Mouse (Mus musculus): ENCODE results near the gene Elfn1.
A peak's percentile ranks its signal among the peaks of the same experiment; 100 is the strongest.

Elfn1 gene

GRCm38 (mm10) chr5:139911506-139911905, 3.8 kb downstream of the Elfn1 start:
- no peak for DNase-seq (ENCODE audit: low spot score)

- no peak for DNase-seq (ENCODE audit: low spot score)
Observed at GRCm38 (mm10) chr5:139912121-139912771, 4.5 kb downstream of the Elfn1 start.

DNA sequence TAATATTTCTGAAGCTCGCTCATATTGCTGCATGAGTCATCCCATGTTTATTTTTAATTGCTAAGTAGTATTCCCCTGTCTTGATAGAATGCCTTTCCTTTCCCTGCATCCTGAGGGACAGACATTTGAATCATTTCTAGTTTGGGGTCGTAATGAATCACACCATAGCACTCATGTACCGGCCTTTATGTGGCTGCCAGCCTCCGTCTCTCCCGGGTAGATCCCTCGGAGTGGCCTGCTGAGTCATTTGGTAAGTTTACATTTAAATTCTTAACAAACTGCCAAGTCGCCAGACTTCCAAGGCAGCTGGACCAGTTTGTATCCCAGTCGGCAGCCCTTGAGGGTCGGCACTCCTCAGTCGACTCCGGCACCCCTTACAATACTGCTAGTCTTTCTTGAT, 13.9 kb downstream of the Elfn1 start:
- no peak for DNase-seq (ENCODE audit: low spot score)

- DNase-seq (ENCODE audit: low spot score): no peak
Observed at GRCm38 (mm10) chr5:139923867-139924266, 16.1 kb downstream of the Elfn1 start.

DNA sequence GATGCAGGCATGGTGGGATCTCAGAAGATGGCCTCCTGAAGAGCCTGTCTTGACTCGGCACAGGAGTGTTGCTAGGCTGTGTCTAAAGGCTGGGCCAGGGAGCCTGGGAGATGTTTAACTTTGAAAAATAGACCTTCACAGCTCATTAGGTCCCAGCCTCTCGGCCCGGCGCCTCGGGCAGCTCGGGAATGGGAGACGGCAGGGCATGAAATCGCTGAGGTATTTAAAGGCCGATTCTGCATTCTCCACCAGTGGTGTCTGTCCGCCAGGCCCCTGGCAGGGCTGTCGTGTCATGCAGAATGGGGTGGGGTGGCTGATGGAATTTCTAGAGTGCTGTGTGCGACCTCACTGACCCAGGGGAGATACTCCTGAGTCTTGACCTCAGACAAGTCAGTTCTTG, 22.4 kb downstream of the Elfn1 start:
- DNase-seq (ENCODE audit: low spot score): no peak

GRCm38 (mm10) chr5:139930927-139931351, 23.2 kb downstream of the Elfn1 start:
- DNase-seq (ENCODE audit: low spot score): no peak

- DNase-seq (ENCODE audit: low spot score): peak; percentile 49
Observed at GRCm38 (mm10) chr5:139931947-139932540, 24.3 kb downstream of the Elfn1 start.

GRCm38 (mm10) chr5:139932595-139933271, 25.0 kb downstream of the Elfn1 start:
- DNase-seq (ENCODE audit: low spot score): peak; percentile 66

DNA sequence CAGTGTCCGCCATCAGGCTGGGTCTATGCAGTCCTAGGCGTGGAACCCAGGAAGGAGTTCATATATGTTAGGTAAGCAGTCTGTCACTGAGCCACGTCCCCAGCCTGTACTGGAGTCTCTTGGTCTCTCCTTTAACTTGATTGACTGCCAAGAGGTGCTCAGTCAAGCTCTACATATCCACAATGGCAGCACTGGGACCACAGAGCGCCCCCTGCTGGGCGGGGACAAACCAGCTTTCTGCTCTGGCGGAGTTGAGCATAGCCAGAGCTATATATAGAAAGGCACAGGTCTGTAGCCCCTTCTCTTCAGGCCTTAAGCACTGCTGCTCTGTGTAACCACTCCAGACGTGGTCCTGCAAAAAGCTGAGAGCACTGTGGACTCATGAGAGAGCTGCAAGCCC, 25.7 kb downstream of the Elfn1 start:
- no peak for DNase-seq (ENCODE audit: low spot score)

DNA sequence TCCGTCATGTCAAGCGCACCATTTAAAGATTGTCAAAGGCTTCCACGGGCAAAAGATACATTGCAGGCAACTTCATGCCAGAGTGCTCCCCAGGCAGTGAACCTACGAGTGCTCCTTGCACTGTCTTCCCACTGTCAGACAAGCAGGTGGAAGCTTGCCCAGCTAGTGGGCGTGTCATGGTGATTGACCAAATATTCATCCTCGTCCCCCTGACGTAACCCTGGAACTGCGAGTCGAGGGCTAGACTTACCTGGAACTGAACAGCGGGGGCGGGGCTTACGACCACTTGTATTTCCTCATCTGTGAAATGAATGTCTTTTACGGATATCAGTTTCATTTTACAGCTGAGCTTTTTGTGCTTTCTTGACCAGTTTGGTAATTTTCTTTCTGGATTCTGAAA, 28.7 kb downstream of the Elfn1 start:
- no peak for DNase-seq (ENCODE audit: low spot score)

DNA sequence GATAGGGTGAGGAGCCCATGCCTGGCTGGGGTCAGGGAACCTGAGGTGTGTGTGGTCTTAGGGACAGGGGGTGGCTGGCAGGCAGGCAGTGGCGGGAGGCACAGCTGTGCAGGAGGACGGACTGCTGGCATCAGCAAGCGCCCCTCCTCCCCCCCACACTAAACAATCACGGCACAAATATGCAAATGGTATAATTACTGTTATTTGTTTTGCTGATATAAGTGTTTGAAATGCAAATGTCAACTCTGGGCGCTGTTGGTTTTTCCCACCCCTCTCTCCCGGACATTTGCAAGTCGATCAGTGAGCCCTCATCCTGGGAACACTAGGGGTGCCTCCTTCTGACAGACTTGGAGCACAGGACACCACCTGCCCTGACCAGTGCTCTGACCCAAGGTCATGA, 37.0 kb downstream of the Elfn1 start:
- no peak for DNase-seq (ENCODE audit: low spot score)

- no peak for DNase-seq (ENCODE audit: low spot score)
Observed at GRCm38 (mm10) chr5:139945715-139946364, 38.1 kb downstream of the Elfn1 start.

DNA sequence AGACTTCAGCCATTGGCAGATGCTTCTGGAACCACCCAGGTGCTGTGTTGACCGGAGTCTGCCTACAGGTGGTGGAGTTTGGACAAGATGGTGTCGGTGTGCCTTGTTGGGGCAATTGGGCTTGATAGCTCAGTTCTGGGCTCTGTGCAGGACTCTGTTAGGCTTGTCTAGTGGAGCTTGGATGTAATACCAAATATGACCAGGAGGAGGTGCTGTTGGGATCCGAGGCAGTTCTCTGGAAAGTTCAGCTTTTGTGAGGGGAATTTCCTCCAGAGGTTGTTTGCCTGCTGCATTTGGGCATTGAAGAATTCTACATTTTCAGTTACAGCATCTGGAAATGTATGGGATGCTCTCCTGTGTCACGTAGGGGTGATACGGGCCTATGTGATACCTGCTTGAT, 39.7 kb downstream of the Elfn1 start:
- DNase-seq (ENCODE audit: low spot score): no peak

GRCm38 (mm10) chr5:139948552-139948951, 40.8 kb downstream of the Elfn1 start:
- no peak for DNase-seq (ENCODE audit: low spot score)

DNA sequence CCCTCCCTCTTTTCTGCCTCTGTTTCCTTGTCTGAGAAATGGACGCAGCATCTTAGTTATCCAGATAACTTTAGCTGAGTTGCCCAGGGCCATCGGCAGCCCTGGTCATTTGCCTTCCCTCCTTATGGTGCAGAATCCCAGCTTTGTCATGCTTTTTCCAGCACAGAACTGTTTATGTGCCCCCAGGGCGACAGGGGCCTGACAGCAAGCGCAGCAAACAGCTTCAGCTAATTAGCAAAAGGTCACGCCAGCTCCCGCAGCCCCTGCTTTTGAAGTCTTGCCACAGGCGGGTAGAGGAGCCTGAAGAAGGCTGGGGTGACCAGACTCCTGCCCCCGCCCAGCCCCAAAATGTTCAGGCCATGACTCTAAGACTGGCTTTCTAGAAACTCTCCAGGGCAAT, 41.6 kb downstream of the Elfn1 start:
- DNase-seq (ENCODE audit: low spot score): no peak

- no peak for DNase-seq (ENCODE audit: low spot score)
Observed at GRCm38 (mm10) chr5:139949975-139950578, 42.3 kb downstream of the Elfn1 start.

DNA sequence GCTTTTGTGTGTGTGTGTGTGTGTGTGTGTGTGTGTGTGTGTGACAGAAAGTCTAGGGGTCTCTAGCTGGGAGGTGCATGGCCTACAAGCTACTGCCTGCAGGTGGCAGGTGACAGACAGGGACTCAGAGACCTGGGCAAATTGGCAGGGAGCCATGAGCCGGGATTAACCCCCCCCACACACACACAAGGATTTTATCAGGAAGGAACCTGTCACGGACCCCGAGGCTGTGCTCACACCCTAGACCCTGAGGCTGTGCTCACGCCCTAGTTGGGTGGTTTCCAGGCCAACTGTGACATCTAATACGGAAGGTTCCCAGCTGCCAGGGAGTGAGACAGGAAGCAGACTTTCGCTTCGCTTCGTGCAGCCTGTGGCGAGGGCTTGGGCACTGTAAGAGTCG, 49.1 kb downstream of the Elfn1 start:
- DNase-seq (ENCODE audit: low spot score): no peak

DNA sequence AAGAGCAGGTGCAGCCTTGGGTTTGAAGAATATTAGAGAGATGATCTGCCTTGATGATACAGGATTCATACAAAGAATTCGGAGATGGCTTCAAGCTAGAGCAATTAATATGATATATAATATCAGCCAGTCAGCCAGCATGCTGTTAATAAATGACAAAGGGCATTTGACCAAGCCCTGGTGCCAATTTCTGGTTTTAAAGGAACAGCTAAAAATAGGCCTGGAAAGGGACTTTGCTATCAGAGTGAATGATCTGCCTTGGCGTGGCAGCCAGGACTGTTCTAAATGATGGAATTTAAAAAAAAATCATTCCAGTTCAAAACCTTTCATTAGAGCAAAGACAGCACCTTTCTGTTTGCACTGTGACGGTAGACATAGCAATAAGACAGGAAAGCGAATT, 52.0 kb downstream of the Elfn1 start:
- no peak for DNase-seq (ENCODE audit: low spot score)

GRCm38 (mm10) chr5:139964391-139964790, 56.6 kb downstream of the Elfn1 start:
- no peak for DNase-seq (ENCODE audit: low spot score)

DNA sequence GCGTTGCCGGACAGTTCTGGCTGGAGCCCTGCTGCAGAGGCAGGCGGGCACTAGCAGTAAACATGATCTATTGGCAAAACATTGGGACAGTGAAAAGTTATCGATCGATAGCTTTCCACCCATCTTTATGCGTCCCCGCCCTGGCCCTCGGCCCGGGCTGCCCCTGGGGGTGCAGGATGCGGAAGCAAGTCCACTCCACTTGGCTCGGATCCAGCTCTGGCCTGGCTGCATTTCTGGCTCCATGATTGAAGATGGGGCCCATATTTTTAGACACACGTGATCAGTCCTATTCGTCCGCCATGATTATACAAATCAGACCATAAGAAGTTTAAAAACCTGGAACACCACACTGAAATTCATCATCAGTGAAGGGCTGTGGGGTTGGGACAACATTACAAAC, 57.9 kb downstream of the Elfn1 start:
- DNase-seq (ENCODE audit: low spot score): no peak

- DNase-seq (ENCODE audit: low spot score): no peak
Observed at GRCm38 (mm10) chr5:139969151-139969948, 61.6 kb downstream of the Elfn1 start.

GRCm38 (mm10) chr5:139970186-139970631, 62.5 kb downstream of the Elfn1 start:
- no peak for DNase-seq (ENCODE audit: low spot score)

Data from left cerebral cortex, adult 11 months (tissue).